17 mouse cellular contexts compared by ENCODE assay signal in genomic region chr5:44538687-44539086, GRCm38 (mm10).
DNase-seq lines count a peak whose midpoint lies in the region; ATAC-seq and TF ChIP-seq lines count a peak whose summit lies in the region.
"Had no signal": no experiment of that assay in that cellular context is flagged by ENCODE, and none has a peak within 500 bp of the region (broad histone marks: within the 10 kb centered on the region; RNA-seq: fewer than 3 reads in every experiment).

No protein-coding gene starts in this region.

- no peaks in the 10 kb centered on the region for H3K9me3 ChIP-seq in forebrain, postnatal 0 days (ENCODE audit: low read length)
- H3K9me3 ChIP-seq in hindbrain, embryonic 15.5 days, result no peaks in the 10 kb centered on the region
- no peaks in the 10 kb centered on the region for H3K9me3 ChIP-seq in midbrain, embryonic 14.5 days (ENCODE audit: control insufficient read depth, low read length)
- H3K9me3 ChIP-seq in limb, embryonic 10.5 days (replicated peaks), result no peaks in the 10 kb centered on the region
- H3K9me3 ChIP-seq: embryonic facial prominence, embryonic 15.5 days; heart, embryonic 13.5 days; liver, embryonic 13.5 days; stomach, embryonic 15.5 days had no signal

- WGBS in forebrain, postnatal 0 days, result 14% methylated on average over 2 of the region's 2 CpGs
- WGBS in hindbrain, embryonic 15.5 days, result 20% methylated on average over 2 of the region's 2 CpGs
- 12% methylated on average over 2 of the region's 2 CpGs for WGBS in midbrain, embryonic 14.5 days
- 93% methylated on average over 2 of the region's 2 CpGs for WGBS in limb, embryonic 10.5 days
- WGBS in cerebellum, adult 2 months, result 61% methylated on average over 2 of the region's 2 CpGs

- ATAC-seq in forebrain, postnatal 0 days, result no peak
- no peak for ATAC-seq in hindbrain, embryonic 15.5 days (ENCODE audit: low FRiP score, low read depth)
- ATAC-seq in midbrain, embryonic 14.5 days (ENCODE audit: low FRiP score, low TSS enrichment), result no peak

- no peak for DNase-seq in layer of hippocampus, adult 2 months (ENCODE audit: low spot score in 2 of 2)
- DNase-seq in layer of hippocampus, postnatal 14 days (ENCODE audit: low spot score in 2 of 2), result no peak
- DNase-seq in forebrain, postnatal 0 days, result no peak
- peak; percentile 51 for DNase-seq in midbrain, embryonic 14.5 days
- DNase-seq in limb, embryonic 10.5 days (ENCODE audit: low spot score), result no peak
- DNase-seq in kidney, postnatal 14 days, result no peak
- DNase-seq in cerebellum, adult 2 months, result no peak
- DNase-seq: gastrocnemius, postnatal 25 days; liver, embryonic 13.5 days; lung, adult 2 months; lung, postnatal 14 days; thymus, postnatal 25 days had no signal

- H3K36me3 ChIP-seq in forebrain, postnatal 0 days (ENCODE audit: insufficient read depth), result no peaks in the 10 kb centered on the region
- no peaks in the 10 kb centered on the region for H3K36me3 ChIP-seq in hindbrain, embryonic 15.5 days
- no peaks in the 10 kb centered on the region for H3K36me3 ChIP-seq in midbrain, embryonic 14.5 days (ENCODE audit: control insufficient read depth, insufficient read depth, low read length)
- no peaks in the 10 kb centered on the region for H3K36me3 ChIP-seq in limb, embryonic 10.5 days
- H3K36me3 ChIP-seq: embryonic facial prominence, embryonic 15.5 days; heart, embryonic 13.5 days; liver, embryonic 13.5 days; stomach, embryonic 15.5 days had no signal

- H3K4me3 ChIP-seq in layer of hippocampus, adult 2 months, result no peak overlapping the region
- no peak overlapping the region for H3K4me3 ChIP-seq in forebrain, postnatal 0 days (ENCODE audit: low read depth, low read length)
- H3K4me3 ChIP-seq in hindbrain, embryonic 15.5 days, result no peak overlapping the region
- H3K4me3 ChIP-seq in midbrain, embryonic 14.5 days (replicated peaks; ENCODE audit: low read depth, low read length), result no peak overlapping the region
- no peak overlapping the region for H3K4me3 ChIP-seq in limb, embryonic 10.5 days
- H3K4me3 ChIP-seq in cerebellum, adult 2 months (replicated peaks; ENCODE audit: insufficient read depth, low read depth, low read length), result no peak overlapping the region
- H3K4me3 ChIP-seq: embryonic facial prominence, embryonic 15.5 days; heart, adult 2 months; heart, embryonic 13.5 days; liver, embryonic 13.5 days; stomach, embryonic 15.5 days had no signal

- TF ChIP-seq POLR2A in cerebellum, adult 2 months (IDR thresholded peaks at IDR 0.05; ENCODE audit: borderline replicate concordance, insufficient read depth, low read length), result no peak

- H3K27ac ChIP-seq in layer of hippocampus, adult 2 months, result peak overlapping the region; percentile 70
- 0 out of 2 replicates have a peak overlapping the region, but pooled peaks have one; percentile 29 for H3K27ac ChIP-seq in forebrain, postnatal 0 days (ENCODE audit: low read depth, low read length)
- H3K27ac ChIP-seq in hindbrain, embryonic 15.5 days (replicated peaks), result peak overlapping the region; percentile 59
- H3K27ac ChIP-seq in midbrain, embryonic 14.5 days (replicated peaks; ENCODE audit: low read depth, low read length), result peak overlapping the region; percentile 62
- no peak overlapping the region for H3K27ac ChIP-seq in limb, embryonic 10.5 days
- no peak overlapping the region for H3K27ac ChIP-seq in cerebellum, adult 2 months (ENCODE audit: insufficient read depth, low read length)
- H3K27ac ChIP-seq: embryonic facial prominence, embryonic 15.5 days; heart, adult 2 months; heart, embryonic 13.5 days; liver, embryonic 13.5 days; stomach, embryonic 15.5 days had no signal

- no peak for TF ChIP-seq CTCF in layer of hippocampus, adult 2 months (conservative IDR thresholded peaks at IDR 0.05)
- TF ChIP-seq CTCF in forebrain, postnatal 0 days (IDR thresholded peaks at IDR 0.05; ENCODE audit: low read depth), result no peak
- TF ChIP-seq CTCF in cerebellum, adult 2 months (IDR thresholded peaks at IDR 0.05; ENCODE audit: borderline replicate concordance, insufficient read depth, low read depth, low read length), result no peak

- H3K4me2 ChIP-seq in forebrain, postnatal 0 days (ENCODE audit: low read depth), result no peak overlapping the region
- H3K4me2 ChIP-seq in hindbrain, embryonic 15.5 days, result no peak overlapping the region
- no peak overlapping the region for H3K4me2 ChIP-seq in midbrain, embryonic 14.5 days (ENCODE audit: low read length)
- H3K4me2 ChIP-seq: embryonic facial prominence, embryonic 15.5 days; heart, embryonic 13.5 days; liver, embryonic 13.5 days; stomach, embryonic 15.5 days had no signal

- peaks cover 21% of the 10 kb centered on the region for H3K4me1 ChIP-seq in forebrain, postnatal 0 days (ENCODE audit: insufficient read depth)
- H3K4me1 ChIP-seq in hindbrain, embryonic 15.5 days (replicated peaks), result peaks cover 28% of the 10 kb centered on the region
- H3K4me1 ChIP-seq in midbrain, embryonic 14.5 days (ENCODE audit: control insufficient read depth, insufficient read depth, low read length), result peaks cover 31% of the 10 kb centered on the region
- no peaks in the 10 kb centered on the region for H3K4me1 ChIP-seq in limb, embryonic 10.5 days
- H3K4me1 ChIP-seq in cerebellum, adult 2 months (ENCODE audit: control insufficient read depth, insufficient read depth, low read length), result no peaks in the 10 kb centered on the region
- H3K4me1 ChIP-seq: embryonic facial prominence, embryonic 15.5 days; heart, embryonic 13.5 days; liver, embryonic 13.5 days; stomach, embryonic 15.5 days had no signal

- no peaks in the 10 kb centered on the region for H3K27me3 ChIP-seq in forebrain, postnatal 0 days (ENCODE audit: insufficient read depth, low read length)
- H3K27me3 ChIP-seq in hindbrain, embryonic 15.5 days, result no peaks in the 10 kb centered on the region
- H3K27me3 ChIP-seq in midbrain, embryonic 14.5 days (ENCODE audit: control insufficient read depth, insufficient read depth, low read length), result no peaks in the 10 kb centered on the region
- no peaks in the 10 kb centered on the region for H3K27me3 ChIP-seq in limb, embryonic 10.5 days (ENCODE audit: low read depth, poor library complexity, severe bottlenecking)
- H3K27me3 ChIP-seq in cerebellum, adult 2 months (ENCODE audit: control insufficient read depth, insufficient read depth, low read length), result no peaks in the 10 kb centered on the region
- H3K27me3 ChIP-seq: embryonic facial prominence, embryonic 15.5 days; heart, embryonic 13.5 days; liver, embryonic 13.5 days; stomach, embryonic 15.5 days had no signal

- no peak overlapping the region for H3K9ac ChIP-seq in forebrain, postnatal 0 days
- H3K9ac ChIP-seq in hindbrain, embryonic 15.5 days, result no peak overlapping the region
- H3K9ac ChIP-seq in midbrain, embryonic 14.5 days (replicated peaks; ENCODE audit: low read length), result no peak overlapping the region
- H3K9ac ChIP-seq: embryonic facial prominence, embryonic 15.5 days; heart, embryonic 13.5 days; liver, embryonic 13.5 days; stomach, embryonic 15.5 days had no signal

Comparison
In these comparisons a context has a peak if more than half of its experiments do, and no peak if none do; other contexts are left out.
1. H3K27ac ChIP-seq: peak in layer of hippocampus, adult 2 months (single experiment), forebrain, postnatal 0 days (single experiment), hindbrain, embryonic 15.5 days (single experiment) and midbrain, embryonic 14.5 days (single experiment); none in limb, embryonic 10.5 days (single experiment) and cerebellum, adult 2 months (single experiment).